Mouse (Mus musculus): ENCODE measurements around the gene Igfn1. TPM values are rescaled to one million over a fixed set of nuclear protein-coding genes. Genes with fewer than 3 reads are reported as not detected.
A peak's percentile ranks its signal among the peaks of the same experiment; 100 is the strongest.

The Igfn1 gene
- total RNA-seq, 2 experiments from 2014 or later, result 32.4 to 62.9 TPM

DNA sequence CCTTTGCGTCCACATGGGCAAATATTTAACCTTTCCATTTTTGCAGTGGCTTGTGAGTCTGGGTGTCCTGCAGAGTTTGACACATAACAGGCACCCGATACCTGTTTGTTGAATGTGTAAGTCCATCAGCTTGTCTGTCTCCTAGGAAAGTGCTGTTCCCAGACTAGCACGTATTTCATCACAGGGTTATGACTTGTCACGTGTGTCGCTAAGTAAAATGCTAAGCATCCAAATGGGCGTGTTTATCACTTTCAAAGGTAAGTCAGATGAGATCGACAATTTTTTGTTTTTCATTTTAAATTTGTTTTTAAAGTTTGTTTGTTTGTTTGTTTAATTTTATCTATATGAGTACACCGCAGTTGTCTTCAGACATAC is 2.0 kb upstream of the Igfn1 start:
- DNase-seq (ENCODE audit: low spot score), result no peak

- peak; percentile 92 for DNase-seq (ENCODE audit: low spot score)
Measured at GRCm38 (mm10) chr1:136007211-136008158, 1.3 kb upstream of the Igfn1 start, which contains the start of gene Tmem9. TSS of gene Tmem9 (plus strand) at chr1:136008150.

DNA sequence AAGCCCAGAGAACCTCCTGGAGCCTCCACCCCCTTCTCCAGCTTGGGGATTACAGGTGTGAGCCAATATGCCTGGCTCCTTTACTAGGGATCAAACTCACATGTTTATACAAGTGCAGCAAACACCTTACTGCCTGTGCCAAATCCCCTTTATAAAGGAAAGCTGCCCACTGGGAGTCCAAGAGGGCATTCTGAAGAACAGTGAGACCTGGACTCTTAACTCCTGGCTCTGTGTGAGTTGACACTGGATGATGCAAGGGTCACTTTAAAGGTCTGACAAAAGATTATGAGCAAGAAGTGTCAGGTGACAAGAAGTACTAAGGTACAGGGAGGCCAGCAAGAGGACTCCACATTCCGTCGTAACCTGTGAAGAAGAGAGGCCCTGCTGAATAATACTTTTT is 4.7 kb downstream of the Igfn1 start:
- no peak for DNase-seq (ENCODE audit: low spot score)

GRCm38 (mm10) chr1:135999720-136000287 is 6.3 kb downstream of the Igfn1 start:
- no peak for DNase-seq (ENCODE audit: low spot score)

DNA sequence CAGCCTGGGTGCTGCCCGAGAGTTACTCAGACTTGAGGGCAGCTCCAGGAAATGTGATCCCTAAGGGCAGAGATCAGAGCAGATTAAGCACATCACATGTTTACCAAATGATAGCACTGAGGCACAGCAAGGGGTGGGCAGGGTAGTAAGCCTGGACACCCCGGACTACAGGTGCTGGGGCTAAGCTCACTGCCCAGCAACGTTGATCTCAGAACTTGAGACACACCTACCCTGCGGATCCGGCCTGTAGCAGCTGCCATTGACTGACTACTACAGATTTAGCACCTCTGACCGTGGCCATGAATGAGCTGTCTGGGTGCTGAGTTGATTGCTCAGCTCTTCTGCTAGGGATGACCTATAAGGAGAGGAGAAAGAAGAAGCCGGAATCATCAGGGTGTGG is 8.6 kb downstream of the Igfn1 start:
- DNase-seq (ENCODE audit: low spot score), result peak; percentile 14

- DNase-seq (ENCODE audit: low spot score), result no peak
Measured at GRCm38 (mm10) chr1:135993470-135993869, 12.7 kb downstream of the Igfn1 start.

GRCm38 (mm10) chr1:135989876-135990275 is 16.3 kb downstream of the Igfn1 start:
- DNase-seq (ENCODE audit: low spot score), result no peak

GRCm38 (mm10) chr1:135984105-135984504 is 22.0 kb downstream of the Igfn1 start:
- no peak for DNase-seq (ENCODE audit: low spot score)

GRCm38 (mm10) chr1:135972576-135972975 is 33.6 kb downstream of the Igfn1 start:
- DNase-seq (ENCODE audit: low spot score), result no peak

DNA sequence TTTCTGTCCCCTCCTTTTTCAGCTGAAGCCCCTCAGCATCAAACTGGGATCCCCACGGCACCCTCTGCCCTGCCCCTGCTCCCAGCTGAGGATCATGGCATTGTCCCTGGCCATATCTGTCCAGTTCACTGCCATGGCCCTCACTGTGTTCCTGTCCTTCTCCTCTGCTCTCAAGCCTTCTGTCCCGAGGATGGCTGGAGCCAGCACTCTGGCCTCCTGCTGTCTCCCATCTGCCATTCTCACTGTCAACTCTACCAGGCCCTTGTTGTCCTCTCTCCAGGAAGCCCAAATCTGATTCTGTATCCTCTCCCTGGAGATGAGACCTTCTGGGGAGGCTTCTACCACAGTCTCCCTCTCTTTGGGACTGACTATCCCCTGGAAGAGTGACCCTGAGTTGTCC is 35.7 kb downstream of the Igfn1 start:
- no peak for DNase-seq (ENCODE audit: low spot score)

DNA sequence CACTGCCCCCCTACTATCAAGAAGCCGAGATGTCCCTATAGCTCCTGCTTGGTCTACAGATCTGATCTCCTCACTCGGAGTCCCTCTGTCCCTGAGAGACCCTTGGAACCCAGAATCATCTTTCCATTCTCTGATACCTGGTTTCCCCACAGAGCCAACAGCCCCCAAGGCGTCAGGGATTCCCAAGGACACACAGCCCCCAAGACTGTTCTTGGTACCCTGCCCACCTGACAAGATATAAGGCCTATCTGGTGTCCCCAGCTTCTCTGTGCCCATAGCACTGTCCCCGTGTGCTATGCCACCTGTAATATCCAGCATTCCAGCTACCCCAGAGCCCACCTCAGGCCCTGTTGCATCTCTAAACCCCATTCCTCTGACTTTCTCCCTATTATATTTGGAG is 38.4 kb downstream of the Igfn1 start:
- no peak for DNase-seq (ENCODE audit: low spot score)

- DNase-seq (ENCODE audit: low spot score), result no peak
Measured at GRCm38 (mm10) chr1:135964561-135964960, 41.6 kb downstream of the Igfn1 start.

GRCm38 (mm10) chr1:135963177-135963576 is 43.0 kb downstream of the Igfn1 start:
- DNase-seq (ENCODE audit: low spot score), result no peak

- peak; percentile 33 for DNase-seq (ENCODE audit: low spot score)
Measured at GRCm38 (mm10) chr1:135958483-135958882, 47.7 kb downstream of the Igfn1 start.

DNA sequence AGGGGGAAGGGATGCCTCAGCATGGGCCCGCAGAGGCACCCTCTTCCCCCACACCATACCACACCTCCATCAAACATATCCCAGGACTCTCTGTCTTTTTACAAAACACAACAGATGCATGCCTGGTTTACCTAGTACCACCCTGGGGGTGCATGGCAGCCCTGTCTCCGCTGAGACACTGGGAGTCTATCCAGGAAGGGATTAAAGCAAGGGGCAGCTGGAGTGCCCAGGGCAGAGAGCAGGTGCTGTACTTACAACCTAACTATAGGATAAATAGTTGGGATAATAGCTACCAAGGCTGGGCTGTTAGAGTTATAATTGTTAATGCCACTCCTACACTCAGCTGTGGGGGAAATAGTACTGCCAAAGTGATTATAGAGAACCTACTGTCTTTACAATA is 57.3 kb downstream of the Igfn1 start:
- no peak for DNase-seq (ENCODE audit: low spot score)

GRCm38 (mm10) chr1:135946247-135946646 is 59.9 kb downstream of the Igfn1 start:
- no peak for DNase-seq (ENCODE audit: low spot score)

- peak; percentile 46 for DNase-seq (ENCODE audit: low spot score)
Measured at GRCm38 (mm10) chr1:135945711-135946110, 60.4 kb downstream of the Igfn1 start.

DNA sequence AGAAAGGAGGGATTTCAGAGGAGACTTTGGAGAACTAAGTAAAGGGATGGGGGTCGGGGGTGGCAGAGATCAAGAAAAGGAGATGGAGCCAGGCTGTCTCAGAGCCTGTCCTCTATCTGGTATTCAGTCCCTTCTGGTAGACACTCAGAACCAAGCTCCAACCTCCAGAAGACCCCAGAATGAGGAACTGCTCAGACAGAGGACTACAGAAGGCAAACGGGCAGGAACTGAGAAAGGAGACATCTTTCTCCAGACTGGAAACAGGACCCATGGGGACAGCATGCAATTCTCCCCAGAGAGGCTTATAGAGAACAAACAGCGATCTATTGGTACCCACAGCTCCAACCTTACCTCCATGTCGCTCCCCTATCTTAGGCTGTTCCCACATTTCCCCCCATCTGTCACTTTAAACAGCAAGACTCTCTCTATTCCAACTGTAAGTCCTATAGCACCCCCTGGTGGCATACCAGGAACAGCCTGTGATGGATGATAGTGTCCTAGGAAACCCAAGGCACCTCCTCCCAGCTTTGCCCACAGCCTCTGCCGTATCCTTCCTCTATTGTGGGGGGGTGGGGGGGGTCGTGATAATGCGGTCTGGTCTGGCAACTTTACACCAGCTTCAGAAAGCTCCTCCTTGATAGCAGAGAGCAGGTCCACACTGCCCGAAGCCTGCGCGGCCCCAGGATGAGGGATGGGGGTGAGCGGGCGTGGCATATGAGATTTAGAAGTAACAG is 61.4 kb downstream of the Igfn1 start:
- peak; percentile 83 for DNase-seq (ENCODE audit: low spot score)

- DNase-seq (ENCODE audit: low spot score), result peak; percentile 5
Measured at GRCm38 (mm10) chr1:135943713-135944112, 62.4 kb downstream of the Igfn1 start.

GRCm38 (mm10) chr1:135942116-135942515 is 64.0 kb downstream of the Igfn1 start:
- DNase-seq (ENCODE audit: low spot score), result no peak

DNA sequence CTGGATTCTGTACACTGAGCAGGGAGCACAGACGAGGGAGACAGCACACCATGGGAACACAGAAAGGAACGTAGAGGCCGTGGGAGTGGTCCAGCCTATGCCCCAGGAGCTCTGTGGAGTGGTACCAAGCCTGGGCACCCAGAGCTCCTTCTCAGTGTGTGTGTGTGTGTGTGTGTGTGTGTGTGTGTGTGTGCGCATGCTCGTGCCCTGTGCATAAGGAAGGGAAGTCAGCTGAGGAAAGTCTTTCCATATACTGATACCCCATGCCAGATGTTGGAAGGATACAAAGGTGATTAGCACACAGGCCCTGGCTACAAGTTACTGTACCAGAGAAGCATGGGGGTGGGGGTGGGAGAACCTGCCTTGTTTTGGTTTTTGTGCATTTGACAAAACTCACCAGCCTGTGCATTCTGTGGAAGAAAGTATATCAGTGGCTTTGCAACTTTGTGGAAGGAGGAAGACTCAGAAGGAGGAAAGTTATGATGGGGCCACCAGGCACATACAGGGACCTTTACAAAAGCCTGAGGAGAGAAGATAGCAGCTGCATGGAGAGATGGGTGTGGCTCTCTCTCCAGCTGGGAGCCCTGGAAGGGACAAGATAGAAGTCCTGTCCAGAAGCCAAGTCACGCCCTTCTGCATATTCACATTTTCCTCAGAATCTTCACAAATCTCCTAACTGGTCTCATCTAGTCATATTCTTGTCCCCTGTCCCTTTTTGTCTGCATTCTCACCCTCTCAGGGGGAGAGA is 64.7 kb downstream of the Igfn1 start:
- DNase-seq (ENCODE audit: low spot score), result no peak
